Mouse (Mus musculus): ENCODE measurements around the gene Cacnb1.

The Cacnb1 gene

GRCm38 (mm10) chr11:97986738-97987465, 35.9 kb downstream of the Cacnb1 start:
- DNase-seq (ENCODE audit: low read depth, low spot score): no peak

- DNase-seq (ENCODE audit: low read depth, low spot score): no peak
These were observed 36.8 kb downstream of the Cacnb1 start, which contains the start of gene Plxdc1 for GRCm38 (mm10) chr11:97985727-97986677. Gene Plxdc1 (minus strand): TSS chr11:97986444.

- no peak for DNase-seq (ENCODE audit: low read depth, low spot score)
These were observed 38.9 kb downstream of the Cacnb1 start for GRCm38 (mm10) chr11:97983983-97984382.

GRCm38 (mm10) chr11:97983506-97983905, 39.3 kb downstream of the Cacnb1 start:
- DNase-seq (ENCODE audit: low read depth, low spot score): no peak

GRCm38 (mm10) chr11:97982721-97983120, 40.1 kb downstream of the Cacnb1 start:
- no peak for DNase-seq (ENCODE audit: low read depth, low spot score)

GRCm38 (mm10) chr11:97980531-97980966, 42.3 kb downstream of the Cacnb1 start:
- no peak for DNase-seq (ENCODE audit: low read depth, low spot score)

- DNase-seq (ENCODE audit: low read depth, low spot score): no peak
These were observed 42.9 kb downstream of the Cacnb1 start for GRCm38 (mm10) chr11:97979824-97980495.

GRCm38 (mm10) chr11:97978392-97978791, 44.4 kb downstream of the Cacnb1 start:
- DNase-seq (ENCODE audit: low read depth, low spot score): no peak

GRCm38 (mm10) chr11:97977797-97978196, 45.0 kb downstream of the Cacnb1 start:
- DNase-seq (ENCODE audit: low read depth, low spot score): no peak

- no peak for DNase-seq (ENCODE audit: low read depth, low spot score)
These were observed 48.1 kb downstream of the Cacnb1 start for GRCm38 (mm10) chr11:97974746-97975145.

GRCm38 (mm10) chr11:97974141-97974540, 48.7 kb downstream of the Cacnb1 start:
- DNase-seq (ENCODE audit: low read depth, low spot score): no peak

GRCm38 (mm10) chr11:97972434-97972833, 50.4 kb downstream of the Cacnb1 start:
- no peak for DNase-seq (ENCODE audit: low read depth, low spot score)

GRCm38 (mm10) chr11:97971232-97971631, 51.6 kb downstream of the Cacnb1 start:
- no peak for DNase-seq (ENCODE audit: low read depth, low spot score)

- DNase-seq (ENCODE audit: low read depth, low spot score): no peak
These were observed 52.1 kb downstream of the Cacnb1 start for GRCm38 (mm10) chr11:97970771-97971170.

- DNase-seq (ENCODE audit: low read depth, low spot score): no peak
These were observed 54.4 kb downstream of the Cacnb1 start for GRCm38 (mm10) chr11:97968385-97968784.

GRCm38 (mm10) chr11:97967114-97967513, 55.7 kb downstream of the Cacnb1 start:
- DNase-seq (ENCODE audit: low read depth, low spot score): no peak

GRCm38 (mm10) chr11:97960907-97961306, 61.9 kb downstream of the Cacnb1 start:
- DNase-seq (ENCODE audit: low read depth, low spot score): no peak

GRCm38 (mm10) chr11:97959300-97959680, 63.5 kb downstream of the Cacnb1 start:
- no peak for DNase-seq (ENCODE audit: low read depth, low spot score)

- no peak for DNase-seq (ENCODE audit: low read depth, low spot score)
These were observed 64.1 kb downstream of the Cacnb1 start for GRCm38 (mm10) chr11:97958641-97959299.

GRCm38 (mm10) chr11:97956905-97957560, 65.8 kb downstream of the Cacnb1 start:
- DNase-seq (ENCODE audit: low read depth, low spot score): no peak

GRCm38 (mm10) chr11:97955915-97956314, 66.9 kb downstream of the Cacnb1 start:
- no peak for DNase-seq (ENCODE audit: low read depth, low spot score)
